Mouse (Mus musculus) ovary, adult 10 weeks (tissue): ENCODE data around the gene Gm8334. TPM values are rescaled to one million over a fixed set of nuclear protein-coding genes. Genes with fewer than 3 reads are reported as not detected.

ENCODE experiments used
- polyA plus RNA-seq: library from polyadenylated mRNA; stranded (reverse); fragments of 350-450 nt; fragmentation: Illumina TruSeq; extraction: RNeasy Lipid Tissue Mini Kit (QIAGEN cat#74804); gene quantifications from one replicate; pipeline ENCODE4 v1.2.3, GENCODE M21; 2014

The Gm8334 gene
- not detected for polyA plus RNA-seq

GRCm38 (mm10) chrX:148615053-148615452 lies at the start of gene Gm8334:
Gene Gm8334, minus strand, starts transcription at chrX:148615153.

GRCm38 (mm10) chrX:148663298-148663697 lies 48.3 kb upstream of the Gm8334 start, which contains the start of gene Gm15127:
Gene Gm15127, plus strand, starts transcription at chrX:148663598.

Other genes with a start within 250 kb of the Gm8334 start
- gene Gm15114, start 126.2 kb downstream of the Gm8334 start, polyA plus RNA-seq: not detected
- gene Gm15127, start 48.4 kb upstream of the Gm8334 start, polyA plus RNA-seq: not detected
- not detected for gene Luzp4, start 242.5 kb upstream of the Gm8334 start, polyA plus RNA-seq